Mouse (Mus musculus) WW6 (cell line): ENCODE measurements around the gene Mvb12b.

Experiments used
- DNase-seq: peaks from one replicate; pipeline ENCODE4 v3.0.0-alpha.2; 2013; ENCODE audit warnings: low read depth, low spot score

Gene Mvb12b

DNA sequence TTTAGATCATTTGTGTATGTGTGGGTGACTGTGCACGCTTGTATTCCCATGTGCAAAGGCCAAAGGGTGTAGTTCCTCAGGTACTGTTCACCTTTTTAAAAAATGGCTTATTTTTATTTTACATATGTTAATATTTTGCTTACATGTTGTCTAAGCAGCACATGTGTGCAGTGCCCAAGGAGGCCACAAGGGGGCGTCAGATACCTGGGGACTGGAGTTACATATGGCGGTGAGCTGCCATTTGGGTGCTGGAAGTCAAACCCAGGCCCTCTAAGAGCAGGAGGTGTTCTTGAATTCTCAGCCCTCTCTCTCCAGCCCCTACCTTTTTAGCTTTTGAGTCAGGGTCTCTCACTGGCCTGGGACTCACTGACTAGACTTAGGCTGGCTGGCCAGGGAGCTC lies 188.8 kb downstream of the Mvb12b start:
- no peak for DNase-seq

DNA sequence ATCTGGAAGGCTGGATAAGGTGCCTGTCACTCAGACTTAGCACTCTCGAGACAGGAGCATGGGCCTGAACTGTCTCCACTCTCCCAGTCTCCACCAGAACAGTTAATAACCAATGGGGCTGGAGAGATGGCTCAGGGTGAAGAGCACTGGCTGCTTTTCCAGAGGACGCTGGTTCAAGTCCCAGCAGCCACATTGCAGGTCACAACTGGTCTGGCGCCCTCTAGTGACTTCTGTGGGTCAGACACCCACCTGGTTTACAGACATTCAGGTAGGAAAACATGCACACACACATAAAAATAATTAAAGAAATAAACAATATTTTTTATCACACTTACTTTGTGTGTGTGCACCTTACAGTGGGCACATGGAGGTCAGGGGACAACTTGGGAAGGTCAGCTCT lies 191.3 kb downstream of the Mvb12b start:
- no peak for DNase-seq

DNA sequence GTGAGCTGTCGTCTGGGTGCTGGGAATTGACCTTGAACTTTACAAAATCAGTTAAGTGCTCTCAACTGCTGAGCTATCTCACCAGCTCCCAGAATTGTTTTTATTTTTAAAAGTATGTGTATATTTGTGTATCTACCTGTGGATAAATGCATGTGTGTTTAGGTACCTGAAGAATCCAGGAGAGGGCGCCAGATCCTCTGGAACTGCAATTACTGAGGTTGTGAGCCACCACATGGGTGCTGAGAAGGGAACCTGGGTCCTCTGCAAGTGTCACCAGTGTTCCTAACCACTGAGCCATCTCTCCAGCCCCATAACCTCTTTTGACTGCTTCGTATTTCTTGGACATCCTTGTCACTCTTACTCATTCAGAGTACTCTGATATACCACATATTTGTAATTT lies 193.8 kb downstream of the Mvb12b start:
- no peak for DNase-seq

DNA sequence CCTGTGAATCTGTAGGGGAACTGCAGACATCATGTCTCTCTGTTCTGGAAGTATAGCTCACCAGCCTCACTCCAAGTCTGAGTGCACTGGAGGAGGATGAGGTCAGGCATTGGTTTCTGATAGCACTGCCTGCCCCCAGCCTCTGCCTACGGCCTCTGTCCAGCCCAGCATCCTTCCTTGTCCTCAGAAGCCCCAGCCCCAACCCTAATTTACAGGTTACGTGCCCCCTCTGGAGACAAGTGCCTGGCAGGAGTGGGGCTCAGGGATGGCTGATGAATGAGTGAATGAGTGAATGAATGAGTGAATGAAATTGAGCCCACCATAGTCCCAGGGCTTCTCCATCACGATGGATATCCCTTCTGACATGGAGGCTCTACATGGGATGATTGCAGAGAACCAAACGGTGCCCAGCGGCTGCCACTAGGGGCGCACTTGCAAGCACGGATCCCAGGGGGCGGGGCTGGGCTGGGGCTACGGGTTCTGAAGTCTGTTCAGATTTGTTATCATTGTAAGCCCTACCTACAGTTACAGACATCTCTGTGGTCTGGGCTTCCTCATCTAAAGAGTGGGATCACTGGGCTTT lies 197.8 kb downstream of the Mvb12b start:
- DNase-seq, result peak; percentile 42

DNA sequence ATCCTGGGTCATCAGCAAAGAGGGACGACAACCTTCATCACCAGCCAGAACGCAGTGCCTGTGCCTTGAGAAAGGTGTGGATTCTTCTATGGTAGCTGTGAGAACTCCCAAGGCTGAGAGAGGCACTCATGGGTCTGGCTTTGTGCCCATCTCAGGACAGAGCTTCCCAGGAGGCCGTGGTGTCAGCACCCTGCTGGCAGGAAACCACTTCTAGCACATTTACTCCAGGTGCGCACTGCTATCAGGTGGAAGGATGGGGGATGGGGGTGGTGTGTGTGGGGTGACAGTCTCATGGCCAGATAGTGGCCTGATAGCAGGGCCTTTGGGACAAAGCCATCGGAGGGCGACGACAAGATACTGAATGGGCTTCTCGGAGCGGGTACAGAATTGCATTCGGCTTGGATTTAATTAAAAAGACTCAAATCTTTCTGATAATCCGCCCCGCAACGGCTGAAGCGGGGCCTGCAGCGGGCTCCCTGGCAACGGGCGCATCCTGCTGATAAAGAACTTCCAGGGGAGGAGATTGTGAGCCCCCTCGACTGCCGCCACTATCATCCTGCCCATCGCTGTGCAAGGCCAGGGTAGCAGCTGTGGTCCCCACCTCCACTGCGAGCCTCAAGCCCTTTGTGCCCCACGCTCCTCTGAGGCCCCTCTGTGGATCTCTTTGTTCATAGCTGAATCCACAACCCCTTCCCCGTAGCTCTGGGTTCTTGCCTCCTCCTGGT lies 198.4 kb downstream of the Mvb12b start:
- no peak for DNase-seq

DNA sequence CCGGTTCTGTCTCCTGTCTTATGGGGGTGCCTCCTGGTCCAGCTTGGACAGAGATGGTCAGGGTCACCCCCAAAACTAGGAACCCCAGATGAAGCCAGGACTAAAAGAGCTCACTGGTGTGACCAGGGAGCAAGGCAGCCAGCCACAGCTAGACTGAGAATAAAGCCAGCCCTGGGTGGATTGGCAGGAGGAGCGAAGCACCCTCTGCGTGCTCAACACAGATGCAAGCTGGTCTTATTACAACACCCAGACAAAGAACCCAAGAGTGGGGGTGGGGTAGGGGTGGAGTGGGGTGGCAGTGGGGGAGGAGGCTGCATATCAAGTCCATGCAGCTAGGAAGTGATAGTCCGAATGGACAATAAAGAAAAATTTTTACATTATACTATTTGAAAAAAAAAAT lies 204.2 kb downstream of the Mvb12b start:
- DNase-seq, result no peak

DNA sequence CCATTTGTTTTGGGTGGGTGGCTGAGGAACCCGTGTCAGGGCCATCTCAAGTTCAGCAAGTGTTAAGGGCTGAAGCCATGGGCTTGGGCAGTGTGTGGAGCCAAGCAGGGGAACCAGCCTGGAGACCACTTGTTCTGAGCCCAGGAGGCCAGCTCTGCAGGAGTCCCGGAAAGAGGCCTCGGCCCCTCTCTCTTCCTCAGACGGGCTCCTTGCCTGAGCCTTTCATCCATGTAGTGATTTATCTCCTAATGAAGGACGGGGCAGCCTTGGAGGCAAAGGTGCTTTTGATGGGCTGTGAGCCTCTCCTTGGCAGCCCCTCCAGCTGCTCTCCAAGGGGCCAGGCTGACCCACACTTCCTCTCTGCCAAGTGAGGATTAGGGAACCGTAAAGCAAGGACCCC lies 204.7 kb downstream of the Mvb12b start:
- no peak for DNase-seq

DNA sequence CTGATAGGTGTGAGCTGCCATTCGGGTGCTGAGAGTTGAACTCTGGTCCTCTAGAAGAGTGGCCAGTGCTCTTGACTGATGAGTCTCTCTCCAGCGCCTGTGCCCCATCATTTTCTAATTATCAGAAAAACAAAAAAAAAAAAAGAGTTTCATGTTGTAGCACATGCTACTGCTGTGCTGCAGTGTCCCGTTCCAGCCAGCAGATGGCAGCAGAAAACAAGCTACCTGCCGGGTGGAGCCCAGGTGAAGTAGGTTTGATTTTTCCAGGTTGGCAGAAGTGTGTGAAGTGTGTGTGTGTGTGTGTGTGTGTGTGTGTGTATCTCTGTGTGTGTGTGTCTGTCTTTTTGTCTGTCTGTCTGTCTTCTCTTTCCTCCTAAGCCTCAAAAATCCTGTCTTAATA lies 205.5 kb downstream of the Mvb12b start:
- no peak for DNase-seq
